Mouse (Mus musculus) testis, adult 2 months (tissue): ENCODE measurements around the gene Phldb2.

Source experiments
- CTCF ChIP-seq: fragments of 200-500 bp; IDR thresholded peaks from 2 replicates; pipeline ENCODE4 v1.5.1; 2012; ENCODE audit warnings: low read depth, mild to moderate bottlenecking, inconsistent platforms, low read length, moderate library complexity; ENCODE audit not compliant: control insufficient read depth, insufficient read depth, insufficient replicate concordance
- POLR2A ChIP-seq: fragments of 200-500 bp; IDR thresholded peaks from 2 replicates; pipeline ENCODE4 v1.6.1; 2012; ENCODE audit warnings: low read depth, mild to moderate bottlenecking, inconsistent platforms, low read length, moderate library complexity; ENCODE audit not compliant: control insufficient read depth

DNA sequence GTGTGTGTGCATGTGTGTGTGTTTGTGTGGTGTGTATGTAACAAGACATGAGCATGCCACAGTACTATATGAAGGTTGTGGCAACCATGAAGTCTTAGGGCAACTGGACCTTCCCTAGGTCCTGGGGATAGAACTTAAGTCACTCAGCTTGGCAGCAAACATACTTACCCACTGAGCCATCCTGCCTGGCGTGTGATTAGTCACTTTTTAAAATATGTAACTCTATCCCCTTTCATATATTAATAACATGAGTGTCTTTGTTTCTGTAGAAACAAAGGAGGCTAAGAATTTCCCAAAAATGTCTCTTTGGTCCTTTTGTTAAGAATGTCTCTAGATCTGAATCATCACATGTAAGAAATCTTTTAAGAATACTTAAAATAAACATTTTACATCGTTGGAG, 16.0 kb downstream of the Phldb2 start:
- TF ChIP-seq POLR2A = no peak
- no peak for TF ChIP-seq CTCF
